9 mouse cellular contexts compared by ENCODE assay signal in genomic region chr4:66025393-66026062, GRCm38 (mm10).
DNase-seq lines count a peak whose midpoint lies in the region; ATAC-seq and TF ChIP-seq lines count a peak whose summit lies in the region.
"Had no signal": no experiment of that assay in that cellular context is flagged by ENCODE, and none has a peak within 500 bp of the region (broad histone marks: within the 10 kb centered on the region; RNA-seq: fewer than 3 reads in every experiment).

No protein-coding gene starts in this region.

- H3K9ac ChIP-seq in forebrain, embryonic 13.5 days, result no peak overlapping the region
- H3K9ac ChIP-seq in heart, postnatal 0 days (replicated peaks; ENCODE audit: low read depth, low read length), result no peak overlapping the region
- no peak overlapping the region for H3K9ac ChIP-seq in limb, embryonic 13.5 days
- H3K9ac ChIP-seq: liver, embryonic 15.5 days had no signal

- H3K27ac ChIP-seq in forebrain, embryonic 13.5 days, result no peak overlapping the region
- H3K27ac ChIP-seq in heart, postnatal 0 days (ENCODE audit: low read depth), result peak overlapping the region; percentile 90
- peak overlapping the region; percentile 28; the same call in 1 of the 2 replicates for H3K27ac ChIP-seq in limb, embryonic 13.5 days
- H3K27ac ChIP-seq: liver, embryonic 15.5 days had no signal

- no peak overlapping the region for H3K4me3 ChIP-seq in forebrain, embryonic 13.5 days
- H3K4me3 ChIP-seq in heart, postnatal 0 days (ENCODE audit: low read depth, low read length), result peak overlapping the region; percentile 15; the same call in 1 of the 2 replicates
- no peak overlapping the region for H3K4me3 ChIP-seq in limb, embryonic 13.5 days
- H3K4me3 ChIP-seq: liver, embryonic 15.5 days had no signal

- H3K9me3 ChIP-seq in forebrain, embryonic 13.5 days (replicated peaks), result no peaks in the 10 kb centered on the region
- no peaks in the 10 kb centered on the region for H3K9me3 ChIP-seq in heart, postnatal 0 days (replicated peaks; ENCODE audit: control insufficient read depth, low read length)
- H3K9me3 ChIP-seq in limb, embryonic 13.5 days, result no peaks in the 10 kb centered on the region
- H3K9me3 ChIP-seq: liver, embryonic 15.5 days had no signal

- peaks cover 16% of the 10 kb centered on the region; the same call in 1 of the 2 replicates for H3K27me3 ChIP-seq in forebrain, embryonic 13.5 days
- no peaks in the 10 kb centered on the region for H3K27me3 ChIP-seq in heart, postnatal 0 days (ENCODE audit: control insufficient read depth, insufficient read depth, low read length)
- peaks cover 3% of the 10 kb centered on the region for H3K27me3 ChIP-seq in limb, embryonic 13.5 days
- H3K27me3 ChIP-seq: liver, embryonic 15.5 days had no signal

- peaks cover 8% of the 10 kb centered on the region for H3K4me1 ChIP-seq in forebrain, embryonic 13.5 days
- no peaks in the 10 kb centered on the region; the same call in 1 of the 2 replicates for H3K4me1 ChIP-seq in heart, postnatal 0 days (ENCODE audit: control insufficient read depth, insufficient read depth)
- H3K4me1 ChIP-seq in limb, embryonic 13.5 days, result peaks cover 14% of the 10 kb centered on the region
- H3K4me1 ChIP-seq: liver, embryonic 15.5 days had no signal

- DNase-seq in adrenal gland, postnatal 10 days, result peak; percentile 24
- peak; percentile 53 for DNase-seq in cerebellum, adult 11-12 months
- peak; percentile 86 for DNase-seq in heart, postnatal 0 days (ENCODE audit: low spot score)
- peak; percentile 6 for DNase-seq in ovary, postnatal 14 days (ENCODE audit: low spot score)
- no peak for DNase-seq in kidney, adult 11 months
- no peak for DNase-seq in urinary bladder, adult 2 months (ENCODE audit: low spot score)

- TF ChIP-seq CTCF in heart, postnatal 0 days (IDR thresholded peaks at IDR 0.05; ENCODE audit: low read depth), result no peak

- TF ChIP-seq EP300 in heart, postnatal 0 days (IDR thresholded peaks at IDR 0.05; ENCODE audit: low read depth), result no peak

- WGBS in forebrain, embryonic 13.5 days, result 3% methylated on average over 8 of the region's 8 CpGs
- 24% methylated on average over 8 of the region's 8 CpGs for WGBS in heart, postnatal 0 days
- 4% methylated on average over 8 of the region's 8 CpGs for WGBS in limb, embryonic 13.5 days

- ATAC-seq in forebrain, embryonic 13.5 days, result peak; percentile 86
- peak; percentile 94 for ATAC-seq in heart, postnatal 0 days (ENCODE audit: insufficient read depth, low read depth)
- ATAC-seq in limb, embryonic 13.5 days (ENCODE audit: low FRiP score, low read depth), result peak; percentile 83

- H3K4me2 ChIP-seq in forebrain, embryonic 13.5 days, result no peak overlapping the region; the same call in 1 of the 2 replicates
- peak overlapping the region; percentile 38 for H3K4me2 ChIP-seq in heart, postnatal 0 days (ENCODE audit: low read depth, low read length)
- peak overlapping the region; percentile 37 for H3K4me2 ChIP-seq in limb, embryonic 13.5 days (replicated peaks)
- H3K4me2 ChIP-seq: liver, embryonic 15.5 days had no signal

- no peaks in the 10 kb centered on the region for H3K36me3 ChIP-seq in forebrain, embryonic 13.5 days (ENCODE audit: poor library complexity, severe bottlenecking)
- no peaks in the 10 kb centered on the region for H3K36me3 ChIP-seq in heart, postnatal 0 days (replicated peaks; ENCODE audit: control insufficient read depth, insufficient read depth, low read length)
- no peaks in the 10 kb centered on the region for H3K36me3 ChIP-seq in limb, embryonic 13.5 days
- H3K36me3 ChIP-seq: liver, embryonic 15.5 days had no signal

Comparison
In these comparisons a context has a peak if more than half of its experiments do, and no peak if none do; other contexts are left out.
1. DNase-seq: peak in adrenal gland, postnatal 10 days (single experiment), cerebellum, adult 11-12 months (single experiment), heart, postnatal 0 days (single experiment) and ovary, postnatal 14 days (single experiment); none in kidney, adult 11 months (single experiment) and urinary bladder, adult 2 months (single experiment).
2. Peak in every context shown above with its lines, with median percentiles within 50 percentile points of each other: ATAC-seq.